Mouse (Mus musculus) macrophage (primary cell): ENCODE measurements around the gene Hormad2. TPM values are rescaled to one million over a fixed set of nuclear protein-coding genes. Genes with fewer than 3 reads are reported as not detected.

Source experiments
- H3K27ac ChIP-seq: fragments of 350-480 bp; formaldehyde crosslinking; 2 replicates; pipeline ENCODE4 v1.9.0; 2021
- H3K36me3 ChIP-seq: fragments of 350-480 bp; formaldehyde crosslinking; 2 replicates; pipeline ENCODE4 v1.9.0; 2021; ENCODE audit errors: inconsistent target
- H3K4me3 ChIP-seq: fragments of 350-480 bp; formaldehyde crosslinking; 2 replicates; pipeline ENCODE4 v1.9.0; 2021; ENCODE audit errors: inconsistent target
- H3K79me2 ChIP-seq: fragments of 350-480 bp; formaldehyde crosslinking; 2 replicates; pipeline ENCODE4 v1.9.0; 2021; ENCODE audit errors: inconsistent target
- WGBS: methylation state at CpG from one replicate; pipeline ENCODE4 v1.1.7; 2026; ENCODE audit warnings: inconsistent platforms; ENCODE audit not compliant: missing documents; 5-methylcytosine and 5-hydroxymethylcytosine counted together
- polyA plus RNA-seq: library from polyadenylated mRNA; stranded (reverse); fragments of 250-400 nt; gene quantifications from 3 replicates; pipeline ENCODE4 v1.2.4, GENCODE M21; 2018; ENCODE audit warnings: inconsistent platforms

Hormad2 gene
- polyA plus RNA-seq, 1 experiment from 2014 or later, result not detected

DNA sequence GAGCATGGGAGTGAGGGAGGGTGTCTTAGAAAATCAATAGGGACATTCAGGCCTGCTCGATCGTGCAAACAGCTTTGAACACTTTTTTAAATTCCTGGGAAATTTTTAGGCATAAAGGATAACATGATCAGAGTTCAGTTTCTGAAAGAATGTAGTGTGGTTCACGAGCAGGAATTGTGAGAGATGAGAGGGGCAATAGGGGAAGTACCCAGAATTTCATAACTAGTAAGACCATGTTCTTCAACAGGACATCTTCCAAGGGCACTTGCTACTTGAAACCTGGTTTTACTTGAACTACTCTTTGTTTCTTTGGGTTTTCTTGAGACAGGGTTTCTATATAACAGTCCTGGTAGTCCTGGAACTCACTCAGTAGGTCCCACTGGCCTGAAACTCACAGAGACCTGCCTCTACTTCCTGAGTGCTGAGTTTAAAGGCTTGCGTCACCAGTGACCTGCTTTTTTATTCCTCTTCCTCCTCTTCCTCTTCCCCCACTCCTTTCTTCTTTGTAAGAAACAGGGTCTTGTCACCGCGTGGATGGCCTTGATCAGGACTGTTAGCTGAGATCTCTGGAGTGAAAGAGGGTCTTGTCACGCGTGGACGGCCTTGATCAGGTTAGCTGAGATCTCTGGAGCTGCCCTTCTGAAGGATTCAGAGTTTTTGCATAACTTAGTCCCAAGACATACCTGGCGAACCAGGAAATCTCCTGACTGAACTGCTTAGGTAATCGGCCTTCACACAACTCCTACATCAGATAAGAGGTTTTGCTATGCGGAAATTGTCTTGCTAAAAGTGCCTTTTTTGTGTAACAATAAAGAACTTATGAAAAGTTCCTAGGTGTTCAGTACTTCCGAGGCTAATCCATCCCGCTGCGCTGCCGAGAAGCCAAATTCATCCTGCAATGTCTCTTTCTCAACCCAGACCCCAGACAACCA lies 18.1 kb downstream of the Hormad2 start:
- H3K27ac ChIP-seq, result peak overlapping the region; percentile 39
- H3K36me3 ChIP-seq, result no peaks in the 10 kb centered on the region
- 72% methylated on average over 16 of the region's 16 CpGs for WGBS
- H3K79me2 ChIP-seq, result no peaks in the 10 kb centered on the region
- H3K4me3 ChIP-seq, result no peak overlapping the region

GRCm38 (mm10) chr11:4421933-4422488 lies 18.9 kb downstream of the Hormad2 start:
- no peaks in the 10 kb centered on the region for H3K79me2 ChIP-seq
- peak overlapping the region; percentile 39 for H3K27ac ChIP-seq
- no peak overlapping the region for H3K4me3 ChIP-seq
- no peaks in the 10 kb centered on the region for H3K36me3 ChIP-seq
- WGBS, result 10% methylated on average over 6 of the region's 6 CpGs

DNA sequence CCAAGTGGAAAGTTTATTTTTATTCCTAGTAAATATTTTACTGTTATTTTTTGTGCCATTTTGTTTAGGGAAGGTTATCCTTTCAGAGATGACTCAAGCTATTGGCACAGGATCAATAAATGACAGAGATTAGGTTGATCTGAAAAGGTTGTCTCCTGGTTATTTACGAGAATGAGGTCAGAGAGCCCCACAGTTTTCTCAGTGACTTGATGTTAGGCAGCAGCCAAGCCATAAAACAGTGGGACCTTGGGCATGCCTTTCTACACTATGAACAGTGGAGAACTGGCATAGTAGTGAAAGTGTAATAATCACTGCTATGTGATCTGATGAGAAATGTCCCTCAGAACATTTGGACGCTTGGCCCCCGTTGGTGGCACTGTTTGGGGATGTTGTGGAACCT lies 22.9 kb downstream of the Hormad2 start:
- Histone ChIP-seq H3K36me3 (no peaks in the 10 kb centered on the region), H3K27ac (no peak overlapping the region), H3K4me3 (no peak overlapping the region), H3K79me2 (no peaks in the 10 kb centered on the region)
- WGBS, result 72% methylated on average over 3 of the region's 3 CpGs

- WGBS, result 89% methylated on average over 4 of the region's 4 CpGs
These were observed 28.6 kb downstream of the Hormad2 start for GRCm38 (mm10) chr11:4412294-4412693.

GRCm38 (mm10) chr11:4404277-4404676 lies 36.6 kb downstream of the Hormad2 start:
- H3K36me3 ChIP-seq, result no peaks in the 10 kb centered on the region
- WGBS, result 80% methylated on average over 4 of the region's 4 CpGs
- H3K4me3 ChIP-seq, result no peak overlapping the region
- no peak overlapping the region for H3K27ac ChIP-seq
- no peaks in the 10 kb centered on the region for H3K79me2 ChIP-seq

More at GRCm38 (mm10) chr11:4412294-4412693, 28.6 kb downstream of the Hormad2 start:
- H3K4me3 ChIP-seq, result no peak overlapping the region
- no peaks in the 10 kb centered on the region for H3K79me2 ChIP-seq
- no peak overlapping the region for H3K27ac ChIP-seq
- no peaks in the 10 kb centered on the region for H3K36me3 ChIP-seq

GRCm38 (mm10) chr11:4403381-4403780 lies 37.5 kb downstream of the Hormad2 start:
- WGBS, result 98% methylated on average over 7 of the region's 7 CpGs
- H3K79me2 ChIP-seq, result no peaks in the 10 kb centered on the region
- no peak overlapping the region for H3K27ac ChIP-seq
- no peaks in the 10 kb centered on the region for H3K36me3 ChIP-seq
- no peak overlapping the region for H3K4me3 ChIP-seq

GRCm38 (mm10) chr11:4401251-4401650 lies 39.7 kb downstream of the Hormad2 start:
- Histone ChIP-seq H3K27ac (peak overlapping the region; percentile 21), H3K4me3 (no peak overlapping the region), H3K79me2 (no peaks in the 10 kb centered on the region), H3K36me3 (no peaks in the 10 kb centered on the region)
- 45% methylated on average over 5 of the region's 5 CpGs for WGBS

GRCm38 (mm10) chr11:4394226-4394625 lies 46.7 kb downstream of the Hormad2 start:
- no peak overlapping the region for H3K4me3 ChIP-seq
- no peak overlapping the region for H3K27ac ChIP-seq
- H3K79me2 ChIP-seq, result no peaks in the 10 kb centered on the region
- no peaks in the 10 kb centered on the region for H3K36me3 ChIP-seq

DNA sequence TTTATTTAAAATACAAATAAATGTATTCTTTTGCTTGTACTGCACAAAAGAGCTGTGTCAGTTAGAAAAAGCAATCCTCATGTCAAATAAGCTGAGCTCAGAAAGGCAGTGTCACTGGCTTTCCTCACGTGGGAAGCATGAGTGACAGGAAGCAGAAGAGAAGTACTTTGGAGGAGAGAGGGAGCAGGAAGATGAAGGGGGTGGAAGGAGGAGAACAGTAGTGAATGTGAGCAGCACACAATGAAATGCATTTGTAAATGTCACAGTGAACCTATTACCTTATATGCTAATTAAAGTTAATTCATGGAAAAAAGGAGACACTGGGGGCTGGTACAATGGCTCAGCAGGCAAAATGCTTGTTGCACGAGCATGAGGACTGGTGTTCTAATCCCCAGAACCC lies 52.9 kb downstream of the Hormad2 start:
- Histone ChIP-seq H3K27ac (peak overlapping the region; percentile 72), H3K4me3 (no peak overlapping the region), H3K79me2 (no peaks in the 10 kb centered on the region), H3K36me3 (no peaks in the 10 kb centered on the region)
- WGBS, result 36% methylated on average over 2 of the region's 2 CpGs

DNA sequence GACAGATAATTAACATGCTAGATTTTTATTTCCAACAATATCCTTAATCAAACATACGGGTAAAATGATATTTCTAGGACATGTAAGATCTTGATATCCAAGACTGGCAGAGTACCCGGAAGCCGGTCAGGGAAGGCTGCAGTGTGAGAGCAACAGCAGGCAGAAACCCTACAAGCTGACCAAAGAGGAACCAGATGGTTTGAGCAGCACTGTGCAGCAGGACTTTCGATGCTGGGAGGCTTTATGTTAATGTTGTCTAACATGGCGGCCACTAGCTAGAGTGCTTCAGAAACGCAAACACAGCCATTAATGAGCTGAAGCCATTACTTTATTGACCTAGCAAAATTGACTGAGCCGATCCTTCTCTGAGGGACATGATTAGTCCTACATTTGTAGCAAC lies 58.6 kb downstream of the Hormad2 start:
- Histone ChIP-seq H3K36me3 (no peaks in the 10 kb centered on the region), H3K27ac (0 out of 2 replicates have a peak overlapping the region, but pooled peaks have one; percentile 3)

DNA sequence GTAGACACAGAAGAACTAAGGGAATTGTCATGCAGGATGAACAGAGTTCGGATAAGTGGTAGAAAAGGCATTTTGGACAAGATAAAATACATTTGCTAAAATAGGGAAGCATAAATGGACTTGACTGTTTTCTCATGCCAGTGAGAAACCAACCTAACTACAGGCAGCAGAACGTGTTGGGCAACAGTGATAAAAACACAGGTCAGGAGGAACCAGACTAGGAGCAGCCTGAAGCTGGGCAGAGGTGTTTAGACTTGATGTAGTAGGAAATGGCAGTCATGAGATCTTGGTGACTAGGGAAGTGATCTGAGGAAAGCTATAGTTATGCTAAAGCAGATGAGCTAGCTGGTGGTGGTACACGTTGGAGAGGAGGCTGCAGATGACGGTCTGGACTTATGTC lies 61.0 kb downstream of the Hormad2 start:
- H3K4me3 ChIP-seq, result no peak overlapping the region
- H3K36me3 ChIP-seq, result no peaks in the 10 kb centered on the region
- 68% methylated on average over 4 of the region's 4 CpGs for WGBS
- no peaks in the 10 kb centered on the region for H3K79me2 ChIP-seq
- no peak overlapping the region for H3K27ac ChIP-seq

More for the DNA sequence above, 58.6 kb downstream of the Hormad2 start:
- no peak overlapping the region for H3K4me3 ChIP-seq
- no peaks in the 10 kb centered on the region for H3K79me2 ChIP-seq
- WGBS, result 61% methylated on average over 7 of the region's 7 CpGs

- Histone ChIP-seq H3K79me2 (no peaks in the 10 kb centered on the region), H3K27ac (no peak overlapping the region), H3K36me3 (no peaks in the 10 kb centered on the region), H3K4me3 (no peak overlapping the region)
- 94% methylated on average over 4 of the region's 4 CpGs for WGBS
These were observed 74.5 kb downstream of the Hormad2 start for GRCm38 (mm10) chr11:4366389-4366788.

DNA sequence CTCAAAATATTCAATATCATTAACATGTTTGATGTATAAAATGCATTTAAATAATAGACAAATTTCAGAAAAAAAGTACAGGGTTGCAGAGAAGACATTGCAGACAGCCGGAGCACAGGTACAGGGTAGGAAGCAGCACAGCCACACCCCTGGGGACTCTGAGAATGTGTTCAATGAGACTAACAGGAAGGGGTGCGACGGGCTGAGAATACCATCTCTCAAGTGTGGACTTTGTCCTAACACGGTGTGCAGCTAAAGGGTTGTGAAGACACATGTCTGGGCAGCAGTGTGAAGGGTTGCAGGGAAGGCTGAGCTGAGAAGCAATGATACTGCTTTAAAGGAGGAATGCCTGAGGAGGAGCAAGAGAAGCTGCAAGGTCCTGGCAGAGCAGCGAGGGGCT lies 85.5 kb downstream of the Hormad2 start:
- WGBS, result 82% methylated on average over 5 of the region's 5 CpGs
- Histone ChIP-seq H3K36me3 (no peaks in the 10 kb centered on the region), H3K4me3 (no peak overlapping the region), H3K79me2 (no peaks in the 10 kb centered on the region), H3K27ac (no peak overlapping the region)

DNA sequence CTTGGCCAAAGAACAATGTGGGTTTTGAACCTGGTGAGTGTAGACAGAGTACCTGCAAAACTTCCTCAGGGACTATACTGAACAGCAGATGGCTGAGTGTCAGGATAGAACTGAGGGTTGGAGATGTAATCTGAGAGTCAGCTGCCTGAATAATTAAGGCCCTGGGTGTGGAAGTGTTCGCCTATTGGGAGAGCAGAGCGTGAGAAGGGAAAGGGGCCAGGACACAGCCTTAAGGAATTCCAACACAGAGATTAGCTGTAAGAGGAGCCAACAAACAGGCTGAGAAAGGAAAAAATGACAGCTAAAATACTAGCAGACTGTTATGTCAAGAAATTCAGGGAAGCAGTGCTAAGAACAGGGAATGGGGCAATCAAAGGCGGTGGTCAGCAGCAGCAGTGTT lies 88.3 kb downstream of the Hormad2 start:
- no peaks in the 10 kb centered on the region for H3K36me3 ChIP-seq
- no peaks in the 10 kb centered on the region for H3K79me2 ChIP-seq
- WGBS, result 95% methylated on average over 3 of the region's 3 CpGs
- H3K27ac ChIP-seq, result no peak overlapping the region
- no peak overlapping the region for H3K4me3 ChIP-seq

DNA sequence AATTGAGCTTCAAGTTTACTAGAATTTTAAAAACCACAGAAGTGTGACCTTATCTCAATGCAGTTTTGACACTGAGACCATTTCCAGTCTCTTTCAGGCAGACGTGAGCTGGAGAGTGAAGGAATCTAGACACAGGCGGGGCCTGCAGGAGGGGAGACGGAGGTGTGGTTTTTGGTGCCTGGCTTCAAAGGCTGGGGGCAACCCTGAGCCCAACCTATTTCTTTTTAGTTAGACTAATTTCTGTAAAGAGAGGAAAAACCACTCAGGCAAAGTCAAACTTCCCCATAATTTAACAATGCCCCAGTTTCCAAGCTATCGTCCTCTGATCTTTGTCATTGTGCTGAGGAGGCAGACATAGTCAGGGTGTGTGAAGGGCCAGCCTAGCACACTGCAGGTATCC lies 97.0 kb downstream of the Hormad2 start:
- Histone ChIP-seq H3K27ac (no peak overlapping the region), H3K4me3 (no peak overlapping the region), H3K79me2 (no peaks in the 10 kb centered on the region), H3K36me3 (no peaks in the 10 kb centered on the region)
- WGBS, result 54% methylated on average over 4 of the region's 4 CpGs
